Mouse (Mus musculus): ENCODE data around the gene Rrbp1.

Rrbp1 gene

DNA sequence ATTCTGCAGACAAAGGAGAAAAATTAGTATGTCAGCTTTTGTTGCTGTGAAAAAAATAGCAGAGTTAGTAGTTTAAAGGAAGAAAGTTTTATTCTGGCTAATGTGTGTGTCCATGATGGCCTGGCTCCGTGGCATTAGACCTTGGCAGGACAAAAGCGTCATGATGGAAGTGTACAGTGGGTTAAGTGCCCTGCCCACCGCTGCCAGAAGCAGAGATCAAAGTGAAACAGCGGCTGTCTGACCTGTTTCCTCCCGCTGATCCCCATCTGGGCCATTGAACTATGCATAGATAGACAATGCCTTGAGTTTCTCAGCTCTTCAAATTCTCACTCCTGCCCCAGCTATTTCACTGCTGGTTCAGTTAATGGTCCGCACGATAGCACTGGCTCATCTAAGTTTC, 87.0 kb downstream of the Rrbp1 start:
- no peak for ATAC-seq (ENCODE audit: insufficient number of reproducible peaks, low FRiP score, low TSS enrichment)

DNA sequence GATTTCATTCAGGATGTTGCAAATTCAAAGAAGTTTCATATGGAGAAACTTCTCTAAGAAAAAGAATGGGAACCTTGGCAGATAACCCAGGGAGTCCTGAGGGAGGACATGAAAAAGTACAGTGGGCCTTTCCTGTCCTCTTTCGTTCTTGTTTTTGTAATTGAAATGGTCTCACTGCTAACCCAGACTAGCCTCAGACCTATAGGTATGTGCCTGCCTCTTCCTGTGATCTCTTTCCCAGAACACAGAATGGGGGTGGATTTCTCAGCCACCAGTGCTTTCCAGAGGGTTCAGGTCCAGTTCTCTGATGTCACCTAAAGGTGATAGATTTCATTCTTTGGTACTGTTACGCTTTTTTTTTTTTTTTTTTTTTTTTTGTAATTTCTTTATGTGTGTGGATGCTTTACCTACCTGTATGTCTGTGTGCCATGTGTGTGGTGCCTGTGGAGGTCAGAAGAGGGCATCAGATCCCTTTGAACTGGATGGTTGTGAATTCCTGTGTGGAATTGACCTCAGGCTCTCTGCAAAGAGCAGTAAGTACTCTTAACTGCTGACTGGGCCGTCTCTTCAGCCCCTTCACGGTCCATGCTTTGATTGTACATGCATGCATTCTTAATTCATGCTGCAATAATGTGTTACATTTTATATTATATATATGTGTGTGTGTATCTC, 92.1 kb downstream of the Rrbp1 start:
- no peak for ATAC-seq (ENCODE audit: insufficient number of reproducible peaks, low FRiP score, low TSS enrichment)

DNA sequence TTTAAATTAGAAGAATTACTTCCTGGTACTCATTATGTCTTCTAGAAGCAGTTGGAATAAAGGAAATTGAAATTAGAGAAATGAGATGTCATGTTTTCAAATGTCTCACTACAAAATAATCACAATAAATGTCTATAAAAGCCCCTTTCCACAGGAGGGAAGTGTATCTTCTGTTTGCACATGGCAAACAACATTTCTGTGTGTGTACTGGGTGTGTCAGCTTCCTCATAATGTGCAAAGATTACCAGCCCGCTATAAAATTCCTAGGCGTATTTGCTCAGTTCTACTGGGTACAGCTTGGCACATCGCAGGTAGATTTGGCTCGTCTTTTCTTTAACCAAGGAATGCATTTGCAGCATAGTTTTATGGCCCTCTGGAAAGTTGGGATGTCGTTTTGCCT, 93.4 kb downstream of the Rrbp1 start:
- ATAC-seq (ENCODE audit: insufficient number of reproducible peaks, low FRiP score, low TSS enrichment), result no peak

DNA sequence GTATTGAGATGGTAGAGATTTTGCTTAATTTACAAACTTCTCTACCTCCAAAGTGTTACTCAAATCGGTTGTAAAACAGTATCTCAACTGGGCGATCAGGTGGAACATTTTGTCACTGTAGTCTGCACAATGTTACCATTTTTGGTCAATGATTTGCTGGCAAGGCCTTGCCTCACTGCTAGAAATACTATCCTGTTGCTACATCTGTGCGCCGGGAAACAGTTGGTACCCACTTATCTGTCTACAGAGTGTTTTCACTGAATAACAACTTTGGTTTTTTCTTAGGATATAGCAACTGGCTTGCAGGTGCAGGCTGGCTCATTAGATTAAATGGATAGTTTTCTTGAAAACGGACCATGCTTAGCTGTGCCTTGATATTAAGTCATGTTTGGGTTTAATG, 94.8 kb downstream of the Rrbp1 start:
- no peak for ATAC-seq (ENCODE audit: insufficient number of reproducible peaks, low FRiP score, low TSS enrichment)

DNA sequence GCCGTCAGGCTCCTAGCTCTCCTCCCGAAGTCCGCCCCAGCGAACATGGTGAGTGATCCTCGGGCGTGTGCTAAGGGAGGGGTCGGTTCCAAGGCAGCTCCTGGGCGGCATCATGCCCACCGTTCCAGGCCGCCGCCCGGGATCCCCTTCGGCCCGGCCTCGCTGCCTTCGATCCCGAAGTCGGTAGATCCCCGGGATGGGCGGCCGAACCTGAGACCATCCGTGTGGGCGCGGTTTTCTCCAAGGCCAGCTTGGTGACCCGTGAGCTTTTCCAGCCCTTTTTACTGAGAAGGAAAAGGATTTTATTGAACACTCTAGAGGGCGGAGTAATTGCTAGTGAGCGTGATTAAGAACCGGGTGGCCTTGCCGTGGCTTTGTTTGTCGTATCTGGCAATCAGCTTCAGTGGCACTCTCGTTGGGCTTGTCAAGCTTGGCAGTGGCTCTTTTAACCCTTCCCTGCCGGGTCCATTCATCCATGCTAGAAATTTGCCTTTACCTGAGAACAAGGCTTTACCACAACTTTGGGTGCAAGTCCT, 95.4 kb downstream of the Rrbp1 start:
- ATAC-seq (ENCODE audit: insufficient number of reproducible peaks, low FRiP score, low TSS enrichment), result peak; percentile 51

DNA sequence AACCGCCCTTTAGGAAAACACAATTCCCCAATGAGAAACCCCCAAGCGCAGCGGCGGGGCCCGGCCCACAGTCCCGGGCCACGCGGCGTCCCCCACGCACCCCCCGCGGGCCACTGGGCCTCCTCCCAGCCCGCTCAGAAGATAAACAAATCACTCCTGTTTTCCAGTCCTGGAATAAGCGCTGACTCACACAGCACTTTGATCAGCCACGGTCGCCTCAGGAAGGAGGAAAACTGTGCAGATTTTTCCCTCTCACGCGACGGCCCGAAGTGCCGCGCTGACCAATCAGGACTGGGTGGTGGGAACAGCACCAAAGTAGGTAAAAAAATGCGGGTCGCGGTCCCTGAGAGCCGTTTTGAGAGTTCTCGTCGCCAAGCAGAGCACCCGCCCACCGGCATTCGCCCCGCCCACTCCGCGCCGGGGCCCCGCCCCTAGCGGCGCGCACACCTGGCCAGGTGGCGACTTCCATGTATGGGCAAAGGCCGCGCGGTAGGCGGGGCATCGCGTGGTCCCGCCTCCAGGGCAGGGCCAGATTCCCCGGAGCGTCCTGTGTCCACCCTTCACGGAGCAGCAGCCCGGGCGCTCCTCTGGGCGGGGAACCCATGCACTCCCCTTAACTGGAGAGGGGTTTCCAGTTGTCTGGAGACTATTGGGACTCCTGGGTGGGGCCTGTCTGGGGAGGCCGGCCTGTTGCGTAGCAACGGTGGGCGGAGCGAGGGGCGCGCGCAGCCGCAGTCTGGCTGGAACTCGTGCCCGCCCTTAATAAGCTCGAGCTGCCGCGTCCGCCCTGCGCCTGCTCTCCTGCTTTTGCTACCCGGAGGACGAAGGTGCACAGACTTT, 96.1 kb downstream of the Rrbp1 start, which contains the start of gene Dstn:
Gene Dstn, plus strand, starts transcription at position 561 of the 840 bp plus-strand sequence.
- ATAC-seq (ENCODE audit: insufficient number of reproducible peaks, low FRiP score, low TSS enrichment), result peak; percentile 87

DNA sequence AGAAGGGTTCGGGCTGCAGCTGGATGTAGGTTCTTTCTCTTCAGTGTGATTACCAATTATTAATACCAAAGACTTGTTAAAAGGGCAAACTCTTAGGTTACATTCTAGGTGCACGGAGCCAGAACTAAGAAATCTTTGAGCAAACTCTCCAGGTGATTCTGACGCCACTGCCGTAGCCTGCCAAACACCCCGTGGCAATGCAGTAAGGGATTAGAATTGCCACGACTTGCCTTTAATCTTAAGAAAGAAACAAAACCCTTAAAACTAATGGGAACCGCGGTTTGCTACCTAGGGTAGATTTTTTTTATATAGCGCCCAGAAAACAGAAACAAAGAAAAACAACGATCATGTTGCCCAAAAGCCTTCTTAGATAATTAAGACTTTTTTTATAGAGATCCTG, 96.8 kb downstream of the Rrbp1 start:
- no peak for ATAC-seq (ENCODE audit: insufficient number of reproducible peaks, low FRiP score, low TSS enrichment)

DNA sequence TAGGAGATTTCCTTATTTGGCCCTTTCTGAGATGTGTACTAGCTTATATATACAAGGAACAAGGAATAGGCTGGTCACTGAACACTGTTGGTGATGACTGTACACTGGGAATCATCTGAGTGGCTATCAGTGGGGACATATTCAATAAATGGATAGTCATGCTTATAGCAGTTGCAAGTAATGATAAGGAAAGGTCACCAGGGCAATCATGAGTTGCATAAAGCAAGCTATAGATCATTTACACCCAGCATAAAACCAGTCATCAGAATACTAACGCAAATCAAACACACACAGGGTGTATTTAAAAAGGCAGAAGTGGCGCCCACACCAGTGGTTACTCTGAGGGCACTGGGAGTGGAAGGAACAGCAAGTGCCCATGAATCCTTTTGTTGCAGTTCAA, 98.9 kb downstream of the Rrbp1 start:
- ATAC-seq (ENCODE audit: insufficient number of reproducible peaks, low FRiP score, low TSS enrichment), result no peak

DNA sequence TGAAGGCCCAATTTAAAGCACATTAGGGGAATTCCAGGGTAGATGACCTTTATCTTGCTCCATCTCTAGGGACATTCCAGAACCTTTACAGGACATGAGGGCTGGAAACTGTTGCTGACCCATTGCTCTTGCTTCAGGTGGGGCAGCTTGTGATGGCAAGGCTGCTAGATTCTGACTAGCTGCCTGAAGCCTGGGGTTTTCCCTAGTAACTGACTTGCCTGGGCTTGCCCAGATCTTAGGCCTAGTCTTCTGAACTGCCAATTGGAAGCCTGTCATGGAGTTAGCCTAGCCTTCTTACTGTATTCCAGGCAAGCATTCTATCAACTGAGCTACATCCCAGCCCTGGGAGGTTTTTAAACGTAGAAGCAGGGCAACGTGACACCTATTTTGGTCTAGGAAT, 101.8 kb downstream of the Rrbp1 start:
- ATAC-seq (ENCODE audit: insufficient number of reproducible peaks, low FRiP score, low TSS enrichment), result no peak

DNA sequence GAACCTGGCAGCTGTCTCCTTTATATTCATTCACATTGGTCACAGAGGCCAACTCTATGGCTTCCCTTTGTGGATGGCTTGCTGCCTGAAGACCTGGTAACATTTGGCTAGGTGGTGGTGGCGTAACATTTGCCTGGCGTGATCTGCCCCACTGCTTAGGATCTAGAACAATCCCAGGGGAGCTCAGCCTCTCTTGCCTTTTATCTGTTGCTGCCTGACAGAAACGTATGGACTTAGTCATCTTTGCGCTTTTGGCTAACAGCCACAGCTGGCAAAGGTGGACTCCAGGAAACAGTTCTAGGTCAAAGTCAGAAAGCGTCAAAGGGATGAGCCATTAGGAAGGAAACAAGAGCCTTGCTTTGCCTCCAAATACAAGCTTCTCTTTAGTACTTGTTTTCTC, 106.2 kb downstream of the Rrbp1 start:
- ATAC-seq (ENCODE audit: insufficient number of reproducible peaks, low FRiP score, low TSS enrichment), result no peak

DNA sequence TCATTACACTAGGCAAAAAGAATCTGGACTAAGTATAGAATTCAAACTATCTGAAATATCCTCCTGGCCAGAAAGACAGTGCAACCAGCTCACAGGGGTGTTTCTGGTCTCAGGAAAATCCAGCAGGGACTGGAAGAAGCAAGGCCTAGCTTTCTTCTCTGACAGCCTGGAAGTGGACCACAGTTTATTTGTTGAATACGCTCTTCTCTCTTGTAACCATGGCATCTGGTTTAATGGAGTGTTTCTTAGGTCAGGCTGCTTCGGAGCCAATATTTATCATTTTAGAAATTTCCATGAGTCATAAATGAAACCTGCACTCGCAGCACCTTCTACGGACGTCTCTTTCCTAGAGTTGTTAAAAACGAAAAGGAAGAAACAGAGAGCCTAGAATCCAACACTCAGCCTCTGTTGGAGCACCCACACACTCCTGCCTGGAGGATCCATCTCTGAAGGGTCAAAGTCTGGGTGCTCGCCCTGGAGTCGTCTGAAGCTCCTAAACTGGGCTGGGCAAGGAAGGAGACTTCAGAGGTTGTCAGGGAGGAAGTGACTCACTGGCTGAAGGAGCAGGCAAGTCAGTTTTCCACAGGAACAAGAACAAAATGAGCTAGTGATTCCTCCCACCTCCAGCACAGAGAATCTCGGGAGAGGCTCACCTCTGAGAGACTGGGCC, 107.6 kb downstream of the Rrbp1 start:
- no peak for ATAC-seq (ENCODE audit: insufficient number of reproducible peaks, low FRiP score, low TSS enrichment)

DNA sequence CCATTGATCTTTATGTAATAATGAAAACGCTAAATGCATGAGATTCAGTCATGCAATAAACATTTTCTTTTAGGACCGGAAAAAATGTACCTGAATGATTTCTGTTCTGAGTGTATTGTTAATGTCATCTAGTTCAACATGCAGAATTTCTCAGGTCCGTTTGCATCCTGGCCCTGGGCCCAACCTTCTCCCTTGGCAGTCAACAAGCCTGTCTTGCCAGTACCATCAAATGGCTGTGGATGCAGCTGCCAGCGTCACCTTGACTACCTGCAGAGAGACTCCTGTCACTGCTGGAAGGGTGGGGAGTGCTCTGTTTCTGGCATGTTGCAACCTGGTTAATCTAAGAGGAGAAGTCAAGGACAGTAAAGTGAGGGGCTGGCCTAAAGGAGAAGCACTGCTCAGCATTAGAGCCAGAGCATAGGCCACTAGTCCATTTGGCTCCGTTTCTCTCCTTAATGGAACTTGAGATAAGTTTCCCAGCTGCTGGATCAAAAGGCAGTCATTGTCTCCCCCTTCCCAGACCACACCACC, 110.2 kb downstream of the Rrbp1 start:
- ATAC-seq (ENCODE audit: insufficient number of reproducible peaks, low FRiP score, low TSS enrichment), result 0 out of 2 replicates have a peak, but pooled peaks have one; percentile 45

DNA sequence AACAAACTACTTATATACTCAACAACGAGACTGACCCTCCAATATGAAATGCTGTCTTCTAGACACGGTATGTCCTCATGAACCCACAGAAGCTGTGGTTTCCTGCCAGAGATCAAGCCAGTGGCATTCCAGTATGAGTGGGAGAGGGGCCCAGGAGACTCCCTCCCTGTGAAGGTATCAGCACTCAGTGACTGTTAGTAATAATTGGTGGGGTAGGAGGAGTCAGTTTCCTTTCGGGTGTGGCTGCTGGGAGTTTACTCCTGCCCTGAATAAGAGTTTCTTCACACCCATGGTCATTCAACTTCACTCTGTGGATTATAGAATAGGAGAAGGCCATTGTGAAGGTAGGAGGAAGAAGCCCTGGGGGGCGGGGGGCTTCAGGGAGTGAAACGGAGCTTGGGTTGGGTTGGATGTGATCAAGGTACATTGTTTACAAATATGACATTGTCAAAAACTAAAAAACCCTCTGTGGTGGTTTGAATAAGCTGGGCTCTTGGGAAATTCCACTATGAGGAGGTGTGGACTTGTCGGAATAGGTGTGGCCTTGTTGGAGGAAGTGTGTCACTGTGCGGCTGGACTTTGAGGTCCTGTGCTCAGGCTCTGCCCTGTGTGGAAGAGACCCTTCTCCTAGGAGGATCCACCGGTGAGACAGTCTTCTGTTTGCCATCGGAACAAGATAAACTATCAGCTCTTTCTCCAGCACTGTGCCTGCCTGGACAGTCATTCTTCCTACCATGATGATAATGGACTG, 111.4 kb downstream of the Rrbp1 start:
- ATAC-seq (ENCODE audit: insufficient number of reproducible peaks, low FRiP score, low TSS enrichment), result no peak
